Mouse (Mus musculus): ENCODE results near the gene Acad11.

GRCm38 (mm10) chr9:104157291-104157690 lies 94.1 kb downstream of the Acad11 start:
- TF ChIP-seq CTCF (IDR thresholded peaks at IDR 0.05; ENCODE audit: control insufficient read depth, insufficient read depth, insufficient replicate concordance, low read depth, low read length) (no peak), POLR2A (IDR thresholded peaks at IDR 0.05; ENCODE audit: control insufficient read depth, low read depth, low read length) (no peak)
